Mouse (Mus musculus) brown adipose tissue, adult 24 weeks (tissue): Measurements from ENCODE around the gene Haus2. TPM values are rescaled to one million over a fixed set of nuclear protein-coding genes. Genes with fewer than 3 reads are reported as not detected.

Source experiments
- polyA plus RNA-seq: library from polyadenylated mRNA; stranded (reverse); fragments of >200 nt; gene quantifications from 2 replicates; pipeline ENCODE4 v1.2.4, GENCODE M21; 2012; ENCODE audit not compliant: missing spikeins, insufficient read depth, insufficient read length

Gene Haus2
- polyA plus RNA-seq, 1 experiment: 12.2 TPM

Other genes with a start within 250 kb of the Haus2 start
- 30.5 and 43.4 TPM in 2 replicates for gene Ganc, start 205.5 kb upstream of the Haus2 start, polyA plus RNA-seq
- gene Tmem87a, start 205.3 kb upstream of the Haus2 start, polyA plus RNA-seq: 11.0 and 16.9 TPM in 2 replicates
- gene Capn3, start 153.4 kb upstream of the Haus2 start, polyA plus RNA-seq: 1.1 and 2.1 TPM in 2 replicates
- 53.3 and 93.2 TPM in 2 replicates for gene Zfp106, start 45.5 kb upstream of the Haus2 start, polyA plus RNA-seq
- gene Snap23, start 41.7 kb upstream of the Haus2 start, polyA plus RNA-seq: 33.7 and 42.4 TPM in 2 replicates
- gene Lrrc57, start 137 bp downstream of the Haus2 start, polyA plus RNA-seq: 13.8 and 22.7 TPM in 2 replicates
- 2.3 and 3.9 TPM in 2 replicates for gene Stard9, start 19.7 kb downstream of the Haus2 start, polyA plus RNA-seq
- gene Cdan1, start 240.7 kb downstream of the Haus2 start, polyA plus RNA-seq: 1.3 and 3.3 TPM in 2 replicates
- gene Ttbk2, start 241.2 kb downstream of the Haus2 start, polyA plus RNA-seq: 3.3 and 5.2 TPM in 2 replicates